Mouse (Mus musculus) heart, embryonic 14.5 days (tissue): ENCODE results near the gene Phb. TPM values are rescaled to one million over a fixed set of nuclear protein-coding genes. Genes with fewer than 3 reads are reported as not detected.

Experiments used
- ATAC-seq: fragments of 200-750 bp; cut with Nextera tagmentation; 2 replicates; pipeline ENCODE4 v1.8.0; 2017; ENCODE audit warnings: low read depth, moderate TSS enrichment; ENCODE audit not compliant: insufficient number of reproducible peaks, insufficient read depth, low FRiP score
- H3K27ac ChIP-seq, 2 experiments: fragments of 200-500 bp in 1 of 2; fragments of 300-500 bp in 1 of 2; sonication (generic) in 1 of 2; replicated peaks in 1 of 2; 2 replicates each; pipeline ENCODE4 v1.5.1; 2012 to 2014; ENCODE audit warnings: low read depth in 2 of 2, low read length in 2 of 2, control low read depth in 1 of 2, mild to moderate bottlenecking in 1 of 2, mixed read lengths in 1 of 2; ENCODE audit not compliant: control insufficient read depth in 1 of 2, insufficient read depth in 1 of 2
- H3K27me3 ChIP-seq: fragments of 300-500 bp; sonication (generic); 2 replicates; pipeline ENCODE4 v1.6.1; 2014; ENCODE audit warnings: mild to moderate bottlenecking, low read length, control low read depth; ENCODE audit not compliant: control insufficient read depth, insufficient read depth
- H3K36me3 ChIP-seq: fragments of 300-500 bp; sonication (generic); 2 replicates; pipeline ENCODE4 v1.6.1; 2014; ENCODE audit warnings: mild to moderate bottlenecking, control low read depth, low read length, mixed read lengths; ENCODE audit not compliant: control insufficient read depth, insufficient read depth
- H3K4me1 ChIP-seq, 2 experiments: fragments of 200-500 bp in 1 of 2; fragments of 300-500 bp in 1 of 2; sonication (generic) in 1 of 2; 2 replicates each; pipeline ENCODE4 v1.6.1; 2012 to 2014; ENCODE audit warnings: low read length in 2 of 2, control low read depth in 1 of 2, mixed read lengths in 1 of 2; ENCODE audit not compliant: control insufficient read depth in 2 of 2, insufficient read depth in 2 of 2
- H3K4me2 ChIP-seq: fragments of 300-500 bp; sonication (generic); 2 replicates; pipeline ENCODE4 v1.6.1; 2014; ENCODE audit warnings: mild to moderate bottlenecking, low read length
- H3K4me3 ChIP-seq, 2 experiments: fragments of 200-500 bp in 1 of 2; fragments of 300-500 bp in 1 of 2; sonication (generic) in 1 of 2; 2 replicates each; pipeline ENCODE4 v1.5.1; 2012 to 2014; ENCODE audit warnings: low read length in 2 of 2, mild to moderate bottlenecking in 2 of 2, control low read depth in 1 of 2, low read depth in 1 of 2, moderate library complexity in 1 of 2; ENCODE audit not compliant: control insufficient read depth in 1 of 2, insufficient read depth in 1 of 2
- H3K9ac ChIP-seq: fragments of 300-500 bp; sonication (generic); 2 replicates; pipeline ENCODE4 v1.6.1; 2014; ENCODE audit warnings: mild to moderate bottlenecking, low read length
- H3K9me3 ChIP-seq: fragments of 300-500 bp; sonication (generic); 2 replicates; pipeline ENCODE4 v1.6.1; 2016; ENCODE audit warnings: low read length, control low read depth; ENCODE audit not compliant: control insufficient read depth
- WGBS: fragments of 180-500 bp; shearing (Covaris S2); extraction: QIAGEN DNeasy Blood & Tissue Kit; methylation state at CpG from one replicate; pipeline ENCODE4 v1.1.7; 2014; 5-methylcytosine and 5-hydroxymethylcytosine counted together
- polyA plus RNA-seq: library from polyadenylated mRNA; unstranded; fragments of >200 nt; fragmentation: Nextera tagmentation; extraction: Ambion mirVana; gene quantifications from 2 replicates; pipeline ENCODE4 v1.2.1, GENCODE M21; 2014

The Phb gene
- polyA plus RNA-seq, result 269 and 291 TPM in 2 replicates

- peaks cover 36% of the 10 kb centered on the region for H3K36me3 ChIP-seq
- peak; percentile 95 for ATAC-seq
- H3K4me2 ChIP-seq, result peak within 1 kb of the TSS; percentile 84
- 2% methylated on average over 25 of the region's 25 CpGs for WGBS
- H3K9me3 ChIP-seq, result no peaks in the 10 kb centered on the region
- H3K9ac ChIP-seq, result peak within 1 kb of the TSS; percentile 89
- H3K4me3 ChIP-seq, result peak within 1 kb of the TSS; percentile 82 to 99
- H3K27ac ChIP-seq, result peak within 1 kb of the TSS; percentile 89 to 94
- no peaks in the 10 kb centered on the region for H3K27me3 ChIP-seq
- peaks cover 0 to 10% of the 10 kb centered on the region in 2 experiments; a peak in 2 of 4 replicates for H3K4me1 ChIP-seq
Observed at GRCm38 (mm10) chr11:95666529-95667149, at the start of gene Phb. Gene Phb, plus strand, starts transcription at chr11:95666957.

- H3K4me2 ChIP-seq, result no peak overlapping the region
- no peak overlapping the region for H3K4me3 ChIP-seq
- H3K9me3 ChIP-seq, result no peaks in the 10 kb centered on the region
- no peak for ATAC-seq
- WGBS, result 56% methylated on average over 19 of the region's 19 CpGs
- H3K27ac ChIP-seq, result no peak overlapping the region
- H3K36me3 ChIP-seq, result no peaks in the 10 kb centered on the region
- peaks cover 18% of the 10 kb centered on the region for H3K27me3 ChIP-seq
- peaks cover 0 to 2% of the 10 kb centered on the region in 2 experiments; a peak in 1 of 4 replicates for H3K4me1 ChIP-seq
- H3K9ac ChIP-seq, result no peak overlapping the region
Observed at GRCm38 (mm10) chr11:95617785-95618465, 48.8 kb upstream of the Phb start.

GRCm38 (mm10) chr11:95619081-95619480 lies 47.7 kb upstream of the Phb start:
- no peak overlapping the region for H3K9ac ChIP-seq
- WGBS, result 86% methylated on average over 3 of the region's 3 CpGs
- no peak overlapping the region for H3K27ac ChIP-seq
- H3K4me1 ChIP-seq, result peaks cover 0 to 2% of the 10 kb centered on the region in 2 experiments; a peak in 1 of 4 replicates
- no peak overlapping the region for H3K4me2 ChIP-seq
- no peaks in the 10 kb centered on the region for H3K9me3 ChIP-seq
- no peak overlapping the region for H3K4me3 ChIP-seq
- no peaks in the 10 kb centered on the region for H3K36me3 ChIP-seq
- no peak for ATAC-seq
- H3K27me3 ChIP-seq, result peaks cover 27% of the 10 kb centered on the region

GRCm38 (mm10) chr11:95619886-95620444 lies 46.8 kb upstream of the Phb start:
- peaks cover 24% of the 10 kb centered on the region for H3K27me3 ChIP-seq

GRCm38 (mm10) chr11:95621010-95621409 lies 45.7 kb upstream of the Phb start:
- peaks cover 24% of the 10 kb centered on the region for H3K27me3 ChIP-seq
- no peak overlapping the region for H3K27ac ChIP-seq
- no peak for ATAC-seq
- peaks cover 0 to 2% of the 10 kb centered on the region in 2 experiments; a peak in 1 of 4 replicates for H3K4me1 ChIP-seq
- no peak overlapping the region for H3K4me3 ChIP-seq
- no peak overlapping the region for H3K4me2 ChIP-seq
- no peak overlapping the region for H3K9ac ChIP-seq
- WGBS, result 46% methylated on average over 4 of the region's 4 CpGs
- no peaks in the 10 kb centered on the region for H3K9me3 ChIP-seq
- H3K36me3 ChIP-seq, result no peaks in the 10 kb centered on the region

More at GRCm38 (mm10) chr11:95619886-95620444, 46.8 kb upstream of the Phb start:
- ATAC-seq, result no peak
- no peaks in the 10 kb centered on the region for H3K9me3 ChIP-seq
- no peak overlapping the region for H3K4me2 ChIP-seq
- H3K9ac ChIP-seq, result no peak overlapping the region
- H3K36me3 ChIP-seq, result no peaks in the 10 kb centered on the region
- no peak overlapping the region for H3K27ac ChIP-seq
- H3K4me3 ChIP-seq, result no peak overlapping the region
- peaks cover 0 to 2% of the 10 kb centered on the region in 2 experiments; a peak in 1 of 4 replicates for H3K4me1 ChIP-seq
- 74% methylated on average over 5 of the region's 5 CpGs for WGBS

- Histone ChIP-seq H3K27me3 (peaks cover 24% of the 10 kb centered on the region), H3K9ac (no peak overlapping the region), H3K4me1 (peaks cover 0 to 3% of the 10 kb centered on the region in 2 experiments; a peak in 1 of 4 replicates), H3K36me3 (no peaks in the 10 kb centered on the region), H3K27ac (no peak overlapping the region), H3K9me3 (no peaks in the 10 kb centered on the region), H3K4me3 (no peak overlapping the region), H3K4me2 (no peak overlapping the region)
- 45% methylated on average over 9 of the region's 9 CpGs for WGBS
- no peak for ATAC-seq
Observed at GRCm38 (mm10) chr11:95621541-95622130, 45.1 kb upstream of the Phb start.

- WGBS, result 31% methylated on average over 8 of the region's 8 CpGs
- Histone ChIP-seq H3K27me3 (peaks cover 24% of the 10 kb centered on the region), H3K4me2 (no peak overlapping the region), H3K4me3 (no peak overlapping the region), H3K36me3 (no peaks in the 10 kb centered on the region), H3K4me1 (peaks cover 0 to 4% of the 10 kb centered on the region in 2 experiments; a peak in 1 of 4 replicates), H3K9ac (no peak overlapping the region), H3K9me3 (no peaks in the 10 kb centered on the region), H3K27ac (no peak overlapping the region)
- ATAC-seq, result no peak
Observed at GRCm38 (mm10) chr11:95622426-95622825, 44.3 kb upstream of the Phb start.
